Mouse (Mus musculus): ENCODE measurements around the gene Tsc1. TPM values are rescaled to one million over a fixed set of nuclear protein-coding genes. Genes with fewer than 3 reads are reported as not detected.

Tsc1 gene
- total and polyA plus RNA-seq, 3 experiments: 8.0 to 16.4 TPM; not detected in 1

GRCm38 (mm10) chr2:28730676-28731075, 89.6 kb downstream of the Tsc1 start:
- H3K79me2 ChIP-seq (ENCODE audit: control insufficient read depth, insufficient read depth, low read length, poor library complexity): no peaks in the 10 kb centered on the region
- DNase-seq (ENCODE audit: low read depth, low spot score): no peak
- no peaks in the 10 kb centered on the region for H3K36me3 ChIP-seq (ENCODE audit: control insufficient read depth in 1 of 2, insufficient read depth in 2 of 2, low read length in 2 of 2)
- no peak for TF ChIP-seq E2F4 (IDR thresholded peaks at IDR 0.05; ENCODE audit: borderline replicate concordance, low read depth, low read length)
- TF ChIP-seq KAT2A (conservative IDR thresholded peaks at IDR 0.05; ENCODE audit: low read depth, low read length): no peak
- TF ChIP-seq MAX (IDR thresholded peaks at IDR 0.05; ENCODE audit: low read length): no peak
- no peak for TF ChIP-seq CHD2 (IDR thresholded peaks at IDR 0.05; ENCODE audit: low read length)
- no peak for TF ChIP-seq GABPA (IDR thresholded peaks at IDR 0.05; ENCODE audit: low read depth, low read length)
- TF ChIP-seq MYC (IDR thresholded peaks at IDR 0.05; ENCODE audit: low read depth, low read length): no peak
- TF ChIP-seq SMC3 (IDR thresholded peaks at IDR 0.05; ENCODE audit: low read depth, low read length): no peak
- no peak for TF ChIP-seq USF1 (IDR thresholded peaks at IDR 0.05; ENCODE audit: low read depth, low read length)
- TF ChIP-seq USF2 (IDR thresholded peaks at IDR 0.05; ENCODE audit: borderline replicate concordance in 1 of 2, insufficient read depth in 1 of 2, low read depth in 1 of 2, low read length in 2 of 2): no peak
- TF ChIP-seq GATA1 (IDR thresholded peaks at IDR 0.05; ENCODE audit: low read depth, low read length): no peak
- no peak for TF ChIP-seq RCOR1 (IDR thresholded peaks at IDR 0.05; ENCODE audit: low read depth, low read length)
- no peaks in the 10 kb centered on the region for H3K9me3 ChIP-seq (replicated peaks; ENCODE audit: insufficient read depth, low read length)
- no peak overlapping the region for H3K9ac ChIP-seq (ENCODE audit: control insufficient read depth, low read depth, low read length, poor library complexity, severe bottlenecking)
- H3K27me3 ChIP-seq (ENCODE audit: control insufficient read depth in 1 of 2, insufficient read depth in 2 of 2, low read length in 2 of 2): peaks cover 0 to 6% of the 10 kb centered on the region in 2 experiments; a peak in 3 of 4 replicates
- no peak overlapping the region for H3K27ac ChIP-seq (ENCODE audit: control insufficient read depth, low read depth, low read length)
- H3K4me3 ChIP-seq (ENCODE audit: control insufficient read depth in 1 of 2, insufficient read depth in 1 of 2, low read depth in 2 of 2, low read length in 2 of 2): no peak overlapping the region
- no peaks in the 10 kb centered on the region for H3K4me1 ChIP-seq (ENCODE audit: control insufficient read depth in 1 of 2, insufficient read depth in 2 of 2, low read length in 2 of 2)

GRCm38 (mm10) chr2:28737112-28737511, 96.1 kb downstream of the Tsc1 start:
- H3K36me3 ChIP-seq (ENCODE audit: control insufficient read depth in 1 of 2, insufficient read depth in 2 of 2, low read length in 2 of 2): no peaks in the 10 kb centered on the region
- H3K9me3 ChIP-seq (replicated peaks; ENCODE audit: insufficient read depth, low read length): no peaks in the 10 kb centered on the region
- TF ChIP-seq TCF12 (IDR thresholded peaks at IDR 0.05; ENCODE audit: low read depth, low read length): no peak
- no peak for TF ChIP-seq ZC3H11A (IDR thresholded peaks at IDR 0.05; ENCODE audit: low read depth, low read length)
- TF ChIP-seq RAD21 (IDR thresholded peaks at IDR 0.05; ENCODE audit: low read depth, low read length): no peak
- TF ChIP-seq USF1 (IDR thresholded peaks at IDR 0.05; ENCODE audit: low read depth, low read length): no peak
- no peak for TF ChIP-seq POLR2AphosphoS5 (IDR thresholded peaks at IDR 0.05; ENCODE audit: borderline replicate concordance, low read depth, low read length)
- TF ChIP-seq ETS1 (IDR thresholded peaks at IDR 0.05; ENCODE audit: low read depth, low read length): no peak
- TF ChIP-seq UBTF (IDR thresholded peaks at IDR 0.05; ENCODE audit: borderline replicate concordance, insufficient read depth, low read depth, low read length): no peak
- TF ChIP-seq EP300 (IDR thresholded peaks at IDR 0.05; ENCODE audit: low read depth in 1 of 2, low read length in 2 of 2): no peak
- TF ChIP-seq RCOR1 (IDR thresholded peaks at IDR 0.05; ENCODE audit: low read depth, low read length): no peak
- no peaks in the 10 kb centered on the region for H3K4me1 ChIP-seq (ENCODE audit: control insufficient read depth in 1 of 2, insufficient read depth in 2 of 2, low read length in 2 of 2)
- no peaks in the 10 kb centered on the region for H3K79me2 ChIP-seq (ENCODE audit: control insufficient read depth, insufficient read depth, low read length, poor library complexity)
- no peak overlapping the region for H3K9ac ChIP-seq (ENCODE audit: control insufficient read depth, low read depth, low read length, poor library complexity, severe bottlenecking)
- no peak for DNase-seq (ENCODE audit: low read depth, low spot score)
- no peaks in the 10 kb centered on the region for H3K27me3 ChIP-seq (ENCODE audit: control insufficient read depth in 1 of 2, insufficient read depth in 2 of 2, low read length in 2 of 2)
- no peak overlapping the region for H3K27ac ChIP-seq (ENCODE audit: control insufficient read depth, low read depth, low read length)
- no peak overlapping the region for H3K4me3 ChIP-seq (ENCODE audit: control insufficient read depth in 1 of 2, insufficient read depth in 1 of 2, low read depth in 2 of 2, low read length in 2 of 2)

Measured in MEL (cell line).